Mouse (Mus musculus) kidney, adult 2 months (tissue): ENCODE data around the gene Proca1.

Experiments
- CTCF ChIP-seq: fragments of 200-500 bp; conservative IDR thresholded peaks from 2 replicates; pipeline ENCODE4 v1.5.1; 2011; ENCODE audit warnings: low read depth, mild to moderate bottlenecking, control low read depth, low read length, moderate library complexity, mixed read lengths; ENCODE audit not compliant: insufficient read depth, insufficient read length
- POLR2A ChIP-seq: fragments of 200-500 bp; IDR thresholded peaks from one replicate; pipeline ENCODE4 v1.6.1; 2011; ENCODE audit warnings: low read depth, low read length, control low read depth

- TF ChIP-seq CTCF (no peak), POLR2A (no peak)
Measured at GRCm38 (mm10) chr11:78204287-78204686, 11.1 kb downstream of the Proca1 start.
